Mouse (Mus musculus) thymus, adult 2 months (tissue): Measurements from ENCODE around the gene Mpv17l2. TPM values are rescaled to one million over a fixed set of nuclear protein-coding genes. Genes with fewer than 3 reads are reported as not detected.
A peak's percentile ranks its signal among the peaks of the same experiment; 100 is the strongest.

Experiments used
- DNase-seq: peaks from one replicate; pipeline ENCODE4 v3.0.0; 2021
- H3K27ac ChIP-seq: fragments of 200-500 bp; 2 replicates; pipeline ENCODE4 v1.5.1; 2012; ENCODE audit warnings: low read length, control low read depth; ENCODE audit not compliant: control insufficient read depth, insufficient read depth
- H3K27me3 ChIP-seq: fragments of 200-500 bp; 2 replicates; pipeline ENCODE4 v1.6.1; 2012; ENCODE audit warnings: mild to moderate bottlenecking, low read length, moderate library complexity, mixed read lengths; ENCODE audit not compliant: control insufficient read depth, insufficient read depth
- H3K36me3 ChIP-seq: fragments of 200-500 bp; 2 replicates; pipeline ENCODE4 v1.6.1; 2012; ENCODE audit warnings: mild to moderate bottlenecking, low read length, moderate library complexity; ENCODE audit not compliant: control insufficient read depth, insufficient read depth
- H3K4me1 ChIP-seq: fragments of 200-500 bp; replicated peaks from 2 replicates; pipeline ENCODE4 v1.6.1; 2012; ENCODE audit warnings: low read length; ENCODE audit not compliant: control insufficient read depth, insufficient read depth
- H3K4me3 ChIP-seq: fragments of 200-500 bp; 2 replicates; pipeline ENCODE4 v1.5.1; 2012; ENCODE audit warnings: mild to moderate bottlenecking, low read length, control low read depth, moderate library complexity; ENCODE audit not compliant: control insufficient read depth, insufficient read depth
- CTCF ChIP-seq: fragments of 200-500 bp; IDR thresholded peaks from 2 replicates; pipeline ENCODE4 v1.5.1; 2012; ENCODE audit warnings: mild to moderate bottlenecking, control low read depth, low read length, moderate library complexity, borderline replicate concordance; ENCODE audit not compliant: control insufficient read depth, poor library complexity, insufficient read depth; ENCODE audit errors: extremely low read depth
- POLR2A ChIP-seq: fragments of 200-500 bp; IDR thresholded peaks from 2 replicates; pipeline ENCODE4 v1.6.1; 2012; ENCODE audit warnings: mild to moderate bottlenecking, low read length, control low read depth, moderate library complexity; ENCODE audit not compliant: control insufficient read depth, poor library complexity, insufficient read depth; ENCODE audit errors: extremely low read depth
- WGBS: fragments of 180-500 bp; shearing (Covaris S2); methylation state at CpG from one replicate; pipeline ENCODE4 v1.1.7; 2018; 5-methylcytosine and 5-hydroxymethylcytosine counted together
- polyA plus RNA-seq: library from polyadenylated mRNA; depleted of rRNA; stranded (reverse); fragments of >200 nt; gene quantifications from 2 replicates; pipeline ENCODE4 v1.2.3, GENCODE M21; 2012

The Mpv17l2 gene
- polyA plus RNA-seq, 1 experiment, result 72.9 TPM

DNA sequence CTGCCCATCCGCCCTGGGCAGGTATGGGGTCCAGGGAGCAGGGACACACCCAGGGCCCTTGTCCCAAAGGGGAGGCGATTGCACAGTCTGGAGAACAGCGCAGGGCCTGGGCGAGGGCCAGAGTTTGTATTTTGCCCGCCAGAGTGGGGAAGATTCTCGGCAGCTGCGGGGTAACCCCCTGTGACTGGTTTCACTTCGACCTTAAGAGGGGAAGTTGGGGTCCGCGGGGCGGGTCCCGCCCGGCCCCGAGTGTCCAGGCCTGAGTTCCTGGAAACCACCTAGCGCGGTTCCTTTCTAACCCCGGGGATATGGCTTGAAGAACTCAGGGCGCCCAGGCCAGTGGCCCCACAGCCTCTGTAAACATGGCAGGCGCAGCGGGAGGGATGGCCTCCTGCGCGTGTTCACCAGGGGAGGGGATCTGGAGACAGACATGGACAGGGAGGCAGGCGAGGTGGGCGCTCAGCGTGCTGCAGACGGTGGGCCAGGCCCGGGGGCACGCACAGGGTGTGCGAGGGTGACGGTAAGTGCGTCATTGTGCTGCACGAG lies 7.6 kb upstream of the Mpv17l2 start:
- TF ChIP-seq CTCF, result no peak
- TF ChIP-seq POLR2A, result no peak
- no peak overlapping the region for H3K4me3 ChIP-seq
- DNase-seq, result no peak
- H3K4me1 ChIP-seq, result peaks cover 29% of the 10 kb centered on the region
- no peaks in the 10 kb centered on the region for H3K36me3 ChIP-seq
- no peaks in the 10 kb centered on the region for H3K27me3 ChIP-seq
- H3K27ac ChIP-seq, result no peak overlapping the region
- WGBS, result 84% methylated on average over 32 of the region's 32 CpGs

DNA sequence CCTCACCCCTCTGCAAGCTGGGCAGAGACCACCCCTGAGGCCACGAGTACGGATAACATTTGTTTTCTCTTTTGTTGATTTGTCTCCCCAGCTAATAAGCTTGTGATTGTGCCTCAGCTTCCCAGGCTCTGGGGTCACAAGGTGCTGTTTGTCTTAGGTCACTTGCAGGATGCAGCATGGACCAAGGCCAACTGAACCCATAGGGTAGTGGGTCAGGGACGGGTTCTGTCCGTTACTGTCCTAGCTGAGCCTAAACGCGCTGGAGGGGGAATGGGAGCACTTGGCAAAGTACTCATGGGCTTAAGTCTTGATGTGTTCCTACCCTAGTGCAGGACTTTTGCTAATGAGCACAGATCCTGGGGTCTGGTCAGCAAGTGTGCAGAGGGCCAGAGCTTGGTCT lies 6.8 kb upstream of the Mpv17l2 start:
- Histone ChIP-seq H3K4me3 (no peak overlapping the region), H3K27ac (peak overlapping the region; percentile 12; the same call in 1 of the 2 replicates), H3K36me3 (no peaks in the 10 kb centered on the region), H3K27me3 (no peaks in the 10 kb centered on the region), H3K4me1 (peaks cover 29% of the 10 kb centered on the region)
- DNase-seq, result no peak
- TF ChIP-seq CTCF (no peak), POLR2A (no peak)
- WGBS, result 91% methylated on average over 6 of the region's 6 CpGs

DNA sequence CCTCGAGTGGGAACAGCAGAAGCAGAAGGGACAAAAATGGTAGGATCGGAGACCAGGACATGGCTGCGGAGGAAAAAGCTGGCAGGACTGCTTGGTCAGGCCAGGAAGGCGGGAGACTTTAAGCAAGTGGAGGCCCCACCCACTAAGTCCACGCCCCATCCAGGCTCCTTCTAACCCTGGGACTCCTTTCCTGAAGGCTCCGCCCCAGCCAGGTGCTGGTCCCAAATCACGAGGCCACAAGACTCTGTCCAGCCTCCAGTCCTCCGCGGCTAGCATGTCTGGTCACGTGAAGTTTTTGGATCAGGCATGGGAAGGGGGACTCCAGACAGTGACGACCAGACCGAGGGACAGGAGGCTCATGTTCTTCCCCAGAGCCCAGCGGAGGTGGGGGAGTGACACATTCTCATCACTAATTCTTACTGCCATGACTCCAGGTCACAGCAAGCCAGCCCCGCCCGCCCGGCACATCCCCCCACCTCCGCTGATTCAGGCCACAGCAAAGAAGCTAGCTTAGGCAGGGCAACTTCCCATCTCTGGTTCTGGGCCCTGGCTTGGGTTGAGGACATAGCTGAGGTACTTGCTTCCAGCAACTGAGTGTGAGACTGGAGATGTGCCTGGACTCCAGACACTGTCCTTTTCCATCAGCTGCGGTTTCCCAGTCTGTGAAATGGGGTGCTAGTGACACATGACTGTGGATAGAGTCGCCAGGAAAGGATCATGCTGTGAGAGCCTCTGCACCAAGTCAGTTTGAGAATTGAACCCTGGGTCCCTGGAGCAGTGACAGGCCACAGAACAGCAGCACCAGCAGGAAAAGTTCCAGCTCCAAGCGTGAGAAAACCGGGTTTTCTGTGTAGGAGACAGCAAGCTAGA lies 6.1 kb upstream of the Mpv17l2 start:
- peaks cover 29% of the 10 kb centered on the region for H3K4me1 ChIP-seq
- DNase-seq, result no peak
- whole genome bisulfite sequencing, result 32% methylated on average over 21 of the region's 21 CpGs

GRCm38 (mm10) chr8:70765838-70766570 lies 5.3 kb upstream of the Mpv17l2 start:
- peak; percentile 78 for DNase-seq
- H3K27me3 ChIP-seq, result no peaks in the 10 kb centered on the region
- WGBS, result 3% methylated on average over 34 of the region's 34 CpGs

More for the DNA sequence above, 6.1 kb upstream of the Mpv17l2 start:
- Histone ChIP-seq H3K27me3 (no peaks in the 10 kb centered on the region), H3K27ac (peak overlapping the region; percentile 63; the same call in 1 of the 2 replicates), H3K4me3 (peak overlapping the region; percentile 46), H3K36me3 (no peaks in the 10 kb centered on the region)
- TF ChIP-seq POLR2A (no peak), CTCF (no peak; the same call in 1 of the 2 replicates)

DNA sequence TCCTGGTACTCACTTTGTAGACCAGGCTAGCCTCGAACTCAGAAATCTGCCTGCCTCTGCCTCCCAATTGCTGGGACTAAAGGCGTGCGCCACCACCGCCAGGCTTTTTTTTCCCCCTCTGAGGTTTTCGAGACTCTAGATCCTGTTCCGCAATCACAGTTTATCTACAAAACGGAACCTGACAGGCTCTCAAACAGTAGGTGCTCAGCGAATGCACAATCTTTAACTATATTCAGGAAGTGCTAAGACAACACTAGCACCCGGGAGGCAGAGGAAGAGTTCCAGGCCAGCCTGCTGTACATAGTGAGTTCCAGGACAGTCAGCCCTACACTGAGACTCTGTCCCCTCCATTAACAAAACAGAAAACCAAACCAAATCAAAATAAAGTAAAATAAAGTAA lies 4.6 kb upstream of the Mpv17l2 start:
- H3K4me3 ChIP-seq, result no peak overlapping the region
- H3K4me1 ChIP-seq, result peaks cover 30% of the 10 kb centered on the region
- no peak for DNase-seq
- no peaks in the 10 kb centered on the region for H3K27me3 ChIP-seq
- TF ChIP-seq POLR2A, result no peak
- TF ChIP-seq CTCF, result no peak
- WGBS, result 51% methylated on average over 9 of the region's 9 CpGs
- peak overlapping the region; percentile 63 for H3K27ac ChIP-seq
- no peaks in the 10 kb centered on the region for H3K36me3 ChIP-seq

More at GRCm38 (mm10) chr8:70765838-70766570, 5.3 kb upstream of the Mpv17l2 start:
- TF ChIP-seq POLR2A (0 out of 2 replicates have a peak, but pooled peaks have one; percentile 27), CTCF (peak; percentile 30; the same call in 1 of the 2 replicates)
- peak overlapping the region; percentile 46 for H3K4me3 ChIP-seq
- peaks cover 29% of the 10 kb centered on the region for H3K4me1 ChIP-seq
- H3K36me3 ChIP-seq, result no peaks in the 10 kb centered on the region
- peak overlapping the region; percentile 63 for H3K27ac ChIP-seq

GRCm38 (mm10) chr8:70764676-70765075 lies 3.9 kb upstream of the Mpv17l2 start:
- TF ChIP-seq CTCF (no peak), POLR2A (no peak)
- WGBS, result 91% methylated on average over 13 of the region's 13 CpGs
- no peak overlapping the region for H3K27ac ChIP-seq
- H3K4me1 ChIP-seq, result peaks cover 34% of the 10 kb centered on the region
- H3K27me3 ChIP-seq, result no peaks in the 10 kb centered on the region
- H3K4me3 ChIP-seq, result no peak overlapping the region
- DNase-seq, result no peak
- H3K36me3 ChIP-seq, result no peaks in the 10 kb centered on the region
